Mouse (Mus musculus): ENCODE results near the gene Fam69a. TPM values are rescaled to one million over a fixed set of nuclear protein-coding genes. Genes with fewer than 3 reads are reported as not detected.
"Not testable (repeated sequence)": the region's sequence is repeated elsewhere in the genome, so short reads cannot be mapped to it uniquely, and the experiment has no call there.

The Fam69a gene
- polyA plus RNA-seq, 1 experiment from 2014 or later: 48.5 TPM

DNA sequence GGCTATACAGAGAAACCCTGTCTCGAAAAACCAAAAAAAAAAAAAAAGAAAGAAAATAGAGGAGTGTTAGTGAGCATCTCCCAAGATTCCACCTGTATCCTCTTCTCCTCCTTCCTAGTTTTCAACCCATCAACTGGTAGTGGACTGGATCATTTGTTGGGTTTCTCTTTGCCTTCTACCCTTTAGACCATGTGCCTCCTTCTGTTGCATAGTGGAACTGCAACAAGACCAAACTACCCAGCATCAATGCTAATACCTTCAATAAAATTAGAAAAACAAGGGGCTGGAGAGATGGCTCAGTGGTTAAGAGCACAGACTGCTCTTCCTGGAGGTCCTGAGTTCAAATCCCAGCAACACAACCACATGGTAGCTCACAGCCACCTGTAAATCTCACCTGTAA is 95.4 kb downstream of the Fam69a start:
- H3K9ac ChIP-seq (replicated peaks; ENCODE audit: low read length); H3K36me3 ChIP-seq (ENCODE audit: control insufficient read depth, insufficient read depth, low read length); H3K27me3 ChIP-seq (ENCODE audit: control insufficient read depth, insufficient read depth, low read length); H3K4me1 ChIP-seq (ENCODE audit: control insufficient read depth, insufficient read depth, low read length); ATAC-seq (ENCODE audit: low FRiP score, low TSS enrichment); H3K4me2 ChIP-seq (ENCODE audit: low read length); H3K4me3 ChIP-seq (replicated peaks; ENCODE audit: low read depth, low read length); H3K27ac ChIP-seq (replicated peaks; ENCODE audit: low read depth, low read length); H3K9me3 ChIP-seq (ENCODE audit: control insufficient read depth, low read length): not testable (repeated sequence)
- peak; percentile 21 for DNase-seq
- 100% methylated on average over 1 of the region's 1 CpGs for WGBS

- Histone ChIP-seq H3K4me1 (ENCODE audit: control insufficient read depth, insufficient read depth, low read length) (no peaks in the 10 kb centered on the region), H3K27ac (replicated peaks; ENCODE audit: low read depth, low read length) (no peak overlapping the region), H3K4me2 (ENCODE audit: low read length) (no peak overlapping the region), H3K27me3 (ENCODE audit: control insufficient read depth, insufficient read depth, low read length) (no peaks in the 10 kb centered on the region), H3K9ac (replicated peaks; ENCODE audit: low read length) (no peak overlapping the region), H3K4me3 (replicated peaks; ENCODE audit: low read depth, low read length) (no peak overlapping the region), H3K9me3 (ENCODE audit: control insufficient read depth, low read length) (no peaks in the 10 kb centered on the region), H3K36me3 (ENCODE audit: control insufficient read depth, insufficient read depth, low read length) (no peaks in the 10 kb centered on the region)
- peak; percentile 31 for DNase-seq
- ATAC-seq (ENCODE audit: low FRiP score, low TSS enrichment): no peak
- WGBS: 68% methylated on average over 9 of the region's 9 CpGs
Observed at GRCm38 (mm10) chr5:107889994-107890888, 96.6 kb downstream of the Fam69a start.

DNA sequence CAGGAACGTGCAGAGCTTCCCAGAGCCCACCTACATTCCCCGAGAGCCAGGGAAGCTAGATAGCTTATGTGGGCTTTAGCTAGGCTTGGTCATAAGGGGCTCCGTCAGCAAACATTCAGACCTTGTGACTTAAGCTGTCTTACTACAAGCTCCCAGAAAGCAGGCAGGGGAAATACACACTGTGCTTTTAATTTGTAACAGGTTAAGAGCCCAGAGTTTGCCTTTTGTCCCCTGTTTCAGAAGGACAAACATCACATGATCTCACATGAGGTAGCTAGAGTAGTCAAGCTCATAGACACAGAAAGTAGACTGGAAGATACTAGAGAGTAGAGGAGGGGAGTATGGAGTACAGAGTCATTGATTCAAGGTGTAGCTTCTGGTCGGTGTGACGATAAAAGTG is 106.2 kb downstream of the Fam69a start:
- WGBS: 85% methylated on average over 5 of the region's 5 CpGs
- H3K27me3 ChIP-seq (ENCODE audit: control insufficient read depth, insufficient read depth, low read length): no peaks in the 10 kb centered on the region
- H3K9me3 ChIP-seq (ENCODE audit: control insufficient read depth, low read length): no peaks in the 10 kb centered on the region
- no peak overlapping the region for H3K9ac ChIP-seq (replicated peaks; ENCODE audit: low read length)
- H3K4me2 ChIP-seq (ENCODE audit: low read length): no peak overlapping the region
- no peaks in the 10 kb centered on the region for H3K36me3 ChIP-seq (ENCODE audit: control insufficient read depth, insufficient read depth, low read length)
- H3K4me3 ChIP-seq (replicated peaks; ENCODE audit: low read depth, low read length): no peak overlapping the region
- H3K27ac ChIP-seq (replicated peaks; ENCODE audit: low read depth, low read length): no peak overlapping the region
- no peak for DNase-seq
- no peaks in the 10 kb centered on the region for H3K4me1 ChIP-seq (ENCODE audit: control insufficient read depth, insufficient read depth, low read length)
- ATAC-seq (ENCODE audit: low FRiP score, low TSS enrichment): no peak

DNA sequence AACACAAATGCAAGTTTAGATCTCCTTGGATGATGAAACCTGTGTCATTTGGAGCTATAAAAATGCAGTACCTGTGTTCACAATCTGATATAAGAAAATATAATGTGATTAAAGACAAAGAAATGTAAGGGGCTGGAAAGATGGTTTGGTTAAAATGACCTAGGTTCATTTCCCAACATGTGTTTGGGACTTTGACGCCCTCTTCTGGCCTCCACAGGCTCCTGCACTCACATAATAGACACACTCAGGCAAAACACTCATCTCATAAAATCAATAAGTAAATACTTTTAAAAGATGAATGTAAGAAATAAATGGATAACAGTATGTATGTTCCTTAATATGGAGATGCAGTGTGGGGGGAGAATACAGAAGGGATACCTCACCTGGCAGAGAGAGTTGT is 109.8 kb downstream of the Fam69a start:
- no peaks in the 10 kb centered on the region for H3K9me3 ChIP-seq (ENCODE audit: control insufficient read depth, low read length)
- ATAC-seq (ENCODE audit: low FRiP score, low TSS enrichment) (no peak), DNase-seq (no peak)
- WGBS: 91% methylated on average over 1 of the region's 1 CpGs
- no peak overlapping the region for H3K4me3 ChIP-seq (replicated peaks; ENCODE audit: low read depth, low read length)
- H3K36me3 ChIP-seq (ENCODE audit: control insufficient read depth, insufficient read depth, low read length): no peaks in the 10 kb centered on the region
- no peak overlapping the region for H3K27ac ChIP-seq (replicated peaks; ENCODE audit: low read depth, low read length)
- H3K27me3 ChIP-seq (ENCODE audit: control insufficient read depth, insufficient read depth, low read length): no peaks in the 10 kb centered on the region
- no peak overlapping the region for H3K9ac ChIP-seq (replicated peaks; ENCODE audit: low read length)
- H3K4me2 ChIP-seq (ENCODE audit: low read length): no peak overlapping the region
- no peaks in the 10 kb centered on the region for H3K4me1 ChIP-seq (ENCODE audit: control insufficient read depth, insufficient read depth, low read length)

DNA sequence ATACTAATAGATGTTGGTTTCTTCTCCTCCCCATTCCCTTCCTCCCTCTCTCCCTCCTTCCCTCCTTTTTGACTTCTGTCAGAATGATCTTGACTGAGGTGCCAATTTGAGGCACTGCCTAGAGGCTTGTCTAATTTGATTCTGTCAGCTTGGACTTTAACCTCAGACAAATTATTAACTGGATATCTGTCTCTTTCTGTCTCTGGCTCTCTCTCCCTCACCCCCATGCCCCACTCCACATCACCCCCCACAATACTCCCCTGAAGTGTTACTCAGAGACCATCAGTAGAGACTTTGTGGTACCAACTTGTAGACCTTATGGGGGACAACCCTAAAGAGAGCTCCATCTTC is 111.6 kb downstream of the Fam69a start:
- DNase-seq: no peak
- no peaks in the 10 kb centered on the region for H3K36me3 ChIP-seq (ENCODE audit: control insufficient read depth, insufficient read depth, low read length)
- no peaks in the 10 kb centered on the region for H3K4me1 ChIP-seq (ENCODE audit: control insufficient read depth, insufficient read depth, low read length)
- no peak overlapping the region for H3K4me3 ChIP-seq (replicated peaks; ENCODE audit: low read depth, low read length)
- no peaks in the 10 kb centered on the region for H3K9me3 ChIP-seq (ENCODE audit: control insufficient read depth, low read length)
- ATAC-seq (ENCODE audit: low FRiP score, low TSS enrichment): no peak
- no peak overlapping the region for H3K4me2 ChIP-seq (ENCODE audit: low read length)
- H3K9ac ChIP-seq (replicated peaks; ENCODE audit: low read length): no peak overlapping the region
- H3K27ac ChIP-seq (replicated peaks; ENCODE audit: low read depth, low read length): no peak overlapping the region
- no peaks in the 10 kb centered on the region for H3K27me3 ChIP-seq (ENCODE audit: control insufficient read depth, insufficient read depth, low read length)

- Histone ChIP-seq H3K36me3 (ENCODE audit: control insufficient read depth, insufficient read depth, low read length) (no peaks in the 10 kb centered on the region), H3K4me2 (ENCODE audit: low read length) (no peak within 1 kb of the TSS), H3K4me3 (replicated peaks; ENCODE audit: low read depth, low read length) (no peak within 1 kb of the TSS), H3K9me3 (ENCODE audit: control insufficient read depth, low read length) (no peaks in the 10 kb centered on the region), H3K27ac (replicated peaks; ENCODE audit: low read depth, low read length) (no peak within 1 kb of the TSS), H3K27me3 (ENCODE audit: control insufficient read depth, insufficient read depth, low read length) (no peaks in the 10 kb centered on the region), H3K4me1 (ENCODE audit: control insufficient read depth, insufficient read depth, low read length) (no peaks in the 10 kb centered on the region), H3K9ac (replicated peaks; ENCODE audit: low read length) (no peak within 1 kb of the TSS)
- WGBS: 52% methylated on average over 4 of the region's 4 CpGs
- ATAC-seq (ENCODE audit: low FRiP score, low TSS enrichment) (no peak), DNase-seq (no peak)
Observed at GRCm38 (mm10) chr5:107874561-107875260, 112.2 kb downstream of the Fam69a start, which contains the start of gene Evi5. TSS of gene Evi5 (minus strand) at chr5:107875107.

- WGBS: 74% methylated on average over 7 of the region's 7 CpGs
- ATAC-seq (ENCODE audit: low FRiP score, low TSS enrichment) (no peak), DNase-seq (no peak)
- H3K27ac ChIP-seq (replicated peaks; ENCODE audit: low read depth, low read length): no peak overlapping the region
- H3K27me3 ChIP-seq (ENCODE audit: control insufficient read depth, insufficient read depth, low read length): no peaks in the 10 kb centered on the region
- no peaks in the 10 kb centered on the region for H3K9me3 ChIP-seq (ENCODE audit: control insufficient read depth, low read length)
- H3K36me3 ChIP-seq (ENCODE audit: control insufficient read depth, insufficient read depth, low read length): no peaks in the 10 kb centered on the region
- no peaks in the 10 kb centered on the region for H3K4me1 ChIP-seq (ENCODE audit: control insufficient read depth, insufficient read depth, low read length)
- no peak overlapping the region for H3K9ac ChIP-seq (replicated peaks; ENCODE audit: low read length)
- H3K4me3 ChIP-seq (replicated peaks; ENCODE audit: low read depth, low read length): no peak overlapping the region
- H3K4me2 ChIP-seq (ENCODE audit: low read length): no peak overlapping the region
Observed at GRCm38 (mm10) chr5:107873886-107874302, 113.0 kb downstream of the Fam69a start.

DNA sequence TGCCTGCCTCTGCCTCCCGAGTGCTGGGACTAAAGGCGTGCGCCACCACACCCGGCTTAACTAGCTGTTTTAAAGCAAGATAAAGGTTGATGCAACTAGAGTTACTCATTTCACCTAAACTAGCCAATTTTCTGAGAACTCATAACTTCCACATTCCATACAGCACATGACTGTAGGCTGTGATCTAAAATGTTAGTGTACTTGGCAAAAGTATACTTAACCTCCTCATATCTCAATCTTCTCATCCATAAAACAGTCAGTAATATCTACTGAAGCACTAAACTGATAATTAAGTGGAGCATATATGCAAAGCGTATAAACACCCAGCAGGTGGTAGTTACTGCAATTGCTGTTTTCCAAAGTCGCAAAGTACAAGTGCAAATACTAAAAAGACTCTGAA is 113.6 kb downstream of the Fam69a start:
- Histone ChIP-seq H3K36me3 (ENCODE audit: control insufficient read depth, insufficient read depth, low read length) (no peaks in the 10 kb centered on the region), H3K4me1 (ENCODE audit: control insufficient read depth, insufficient read depth, low read length) (no peaks in the 10 kb centered on the region), H3K9me3 (ENCODE audit: control insufficient read depth, low read length) (no peaks in the 10 kb centered on the region), H3K4me3 (replicated peaks; ENCODE audit: low read depth, low read length) (no peak overlapping the region), H3K27me3 (ENCODE audit: control insufficient read depth, insufficient read depth, low read length) (no peaks in the 10 kb centered on the region), H3K9ac (replicated peaks; ENCODE audit: low read length) (no peak overlapping the region), H3K27ac (replicated peaks; ENCODE audit: low read depth, low read length) (no peak overlapping the region), H3K4me2 (ENCODE audit: low read length) (no peak overlapping the region)
- ATAC-seq (ENCODE audit: low FRiP score, low TSS enrichment) (no peak), DNase-seq (no peak)
- WGBS: 95% methylated on average over 6 of the region's 6 CpGs

DNA sequence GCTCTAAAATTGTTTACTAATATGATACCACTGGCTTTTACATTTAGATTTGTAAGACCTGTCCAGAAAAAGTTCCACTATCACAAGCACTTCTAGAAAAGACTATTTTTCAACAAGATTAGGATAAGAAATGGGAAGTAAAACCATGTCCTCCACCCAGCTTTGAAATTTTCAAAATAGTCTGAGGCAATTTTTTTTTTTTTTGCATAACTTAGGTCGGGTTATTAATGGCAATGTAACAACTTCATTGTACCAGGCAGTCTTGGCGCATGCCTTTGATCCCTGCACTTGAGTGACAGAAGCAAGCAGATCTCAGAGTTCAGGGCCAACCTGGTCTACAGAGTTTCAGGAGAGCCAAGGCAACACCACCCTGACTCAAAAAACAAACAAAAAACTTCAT is 117.2 kb downstream of the Fam69a start:
- Histone ChIP-seq H3K4me1 (ENCODE audit: control insufficient read depth, insufficient read depth, low read length) (peaks cover 4% of the 10 kb centered on the region; the same call in 1 of the 2 replicates), H3K4me2 (ENCODE audit: low read length) (peak overlapping the region; percentile 64; the same call in 1 of the 2 replicates), H3K27ac (replicated peaks; ENCODE audit: low read depth, low read length) (no peak overlapping the region), H3K9ac (replicated peaks; ENCODE audit: low read length) (no peak overlapping the region), H3K4me3 (replicated peaks; ENCODE audit: low read depth, low read length) (no peak overlapping the region), H3K9me3 (ENCODE audit: control insufficient read depth, low read length) (no peaks in the 10 kb centered on the region), H3K27me3 (ENCODE audit: control insufficient read depth, insufficient read depth, low read length) (no peaks in the 10 kb centered on the region), H3K36me3 (ENCODE audit: control insufficient read depth, insufficient read depth, low read length) (no peaks in the 10 kb centered on the region)
- ATAC-seq (ENCODE audit: low FRiP score, low TSS enrichment) (no peak), DNase-seq (no peak)
- 40% methylated on average over 2 of the region's 2 CpGs for WGBS

Data from midbrain, embryonic 14.5 days (tissue).